Mouse (Mus musculus): ENCODE measurements at regions not wholly inside any gene's neighbourhood (a gene's known extent, or its start where the extent isn't known, plus 50 kb on each side); places are given as distances from the start of the nearest gene placed in this dataset.

GRCm38 (mm10) chr17:88330129-88330528 lies 110.4 kb upstream of the Foxn2 start:
- no peak for TF ChIP-seq EP300 (optimal IDR thresholded peaks at IDR 0.05)
- peak; percentile 47 for TF ChIP-seq CTCF (IDR thresholded peaks at IDR 0.05; ENCODE audit: low read depth)

Measured in stomach, postnatal 0 days (tissue).